Mouse (Mus musculus): ENCODE data around the gene 2310011J03Rik.
"Not testable (repeated sequence)": the region's sequence is repeated elsewhere in the genome, so short reads cannot be mapped to it uniquely, and the experiment has no call there.

2310011J03Rik gene

DNA sequence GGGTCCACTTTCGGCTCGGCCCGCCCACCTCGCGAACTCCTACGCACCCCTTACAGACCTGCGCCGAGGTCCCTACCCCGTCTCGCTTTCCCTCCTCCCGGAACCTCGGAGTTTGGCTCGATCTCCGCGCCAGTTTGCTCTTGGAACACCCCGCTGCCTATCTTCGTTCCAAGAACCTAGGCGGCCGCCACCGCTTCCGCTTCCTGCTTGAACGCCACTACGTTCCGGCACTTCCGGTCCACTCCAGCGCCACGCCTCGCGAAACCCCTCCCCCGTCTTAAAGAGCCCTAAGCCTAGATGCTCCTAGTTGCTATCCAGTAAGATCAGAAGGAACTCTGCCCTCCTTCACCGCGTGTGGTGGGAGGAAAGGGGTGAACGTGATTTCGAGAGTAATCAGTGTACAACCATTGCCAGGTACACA is at the start of gene 2310011J03Rik:
TSS of gene 2310011J03Rik (minus strand) at position 198 of the 421 bp plus-strand sequence.
- peak; percentile 90 for DNase-seq (ENCODE audit: low spot score)

DNA sequence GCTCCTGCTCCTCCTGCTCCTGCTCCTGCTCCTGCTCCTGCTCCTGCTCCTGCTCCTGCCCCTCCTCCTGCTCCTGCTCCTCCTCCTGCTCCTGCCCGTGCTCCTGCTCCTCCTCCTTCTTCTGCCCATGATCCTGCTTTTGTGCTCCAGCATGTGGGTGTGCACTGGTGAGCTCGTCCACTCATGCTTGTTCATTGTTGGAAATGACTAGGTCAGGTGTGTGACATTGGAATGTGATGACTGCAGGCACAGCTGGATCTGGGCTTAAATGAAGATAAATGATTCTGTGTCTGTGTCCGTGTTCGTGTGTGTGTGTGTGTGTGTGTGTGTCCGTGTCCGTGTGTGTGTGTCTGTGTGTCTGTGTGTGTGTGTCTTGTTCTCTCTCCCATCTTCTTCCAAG is 48.1 kb upstream of the 2310011J03Rik start:
- peak; percentile 34 for DNase-seq (ENCODE audit: low spot score)

DNA sequence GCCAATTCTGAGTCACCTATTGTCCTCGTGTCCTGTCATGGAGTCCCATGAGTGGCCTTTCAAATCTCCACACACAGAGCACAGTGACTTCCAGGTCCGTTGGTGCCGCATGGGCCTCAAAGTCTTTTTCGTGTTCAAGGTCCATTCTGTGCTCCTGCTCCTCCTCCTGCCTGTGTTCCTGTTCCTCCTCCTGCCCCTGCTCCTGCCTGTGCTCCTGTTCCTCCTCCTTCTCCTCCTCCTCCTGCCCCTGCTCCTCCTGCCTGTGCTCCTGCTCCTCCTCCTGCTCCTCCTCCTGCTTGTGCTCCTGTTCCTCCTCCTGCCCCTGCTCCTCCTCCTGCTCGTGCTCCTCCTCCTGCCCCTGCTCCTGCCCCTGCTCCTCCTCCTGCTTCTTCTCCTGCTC is 47.6 kb upstream of the 2310011J03Rik start:
- DNase-seq (ENCODE audit: low spot score): no peak

DNA sequence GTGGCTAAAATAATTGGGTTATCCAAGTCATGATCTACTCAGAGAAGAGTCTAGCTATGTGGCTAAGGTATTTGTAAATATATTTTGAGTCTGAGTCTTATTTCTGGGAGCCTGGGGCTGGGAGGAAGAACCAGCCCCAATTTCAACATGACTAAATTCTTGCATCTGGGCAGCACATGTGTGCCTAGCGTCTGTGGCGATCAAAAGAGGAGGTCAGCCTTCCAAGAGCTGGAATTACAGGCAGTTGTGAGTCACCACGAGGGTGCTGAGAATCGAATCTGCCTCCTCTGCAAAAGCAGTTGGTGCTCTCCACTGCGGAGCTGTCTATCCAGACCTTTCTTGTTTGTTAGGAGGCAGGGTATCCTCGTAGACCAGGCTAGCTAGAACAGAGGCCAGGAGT is 45.4 kb upstream of the 2310011J03Rik start:
- DNase-seq (ENCODE audit: low spot score): no peak

DNA sequence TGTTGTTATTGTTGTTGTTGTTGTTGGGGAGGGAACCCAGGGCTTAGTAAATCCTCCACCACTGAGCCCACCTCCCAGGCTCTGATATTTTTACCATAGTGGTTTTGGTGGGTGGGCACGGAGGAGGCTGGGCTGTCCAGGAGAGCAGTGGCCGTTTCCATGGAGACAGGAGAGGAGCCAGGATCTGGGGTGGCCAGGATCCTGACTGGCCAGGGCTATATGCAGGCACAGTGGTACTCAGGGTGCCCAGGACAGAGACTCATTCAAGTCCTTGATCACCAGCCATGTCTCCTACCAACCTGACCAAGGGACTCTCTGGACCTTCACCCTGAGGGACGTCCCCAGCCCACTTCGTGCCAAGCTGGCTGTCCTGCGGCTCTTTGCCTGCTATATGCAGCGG is 43.4 kb upstream of the 2310011J03Rik start:
- no peak for DNase-seq (ENCODE audit: low spot score)

DNA sequence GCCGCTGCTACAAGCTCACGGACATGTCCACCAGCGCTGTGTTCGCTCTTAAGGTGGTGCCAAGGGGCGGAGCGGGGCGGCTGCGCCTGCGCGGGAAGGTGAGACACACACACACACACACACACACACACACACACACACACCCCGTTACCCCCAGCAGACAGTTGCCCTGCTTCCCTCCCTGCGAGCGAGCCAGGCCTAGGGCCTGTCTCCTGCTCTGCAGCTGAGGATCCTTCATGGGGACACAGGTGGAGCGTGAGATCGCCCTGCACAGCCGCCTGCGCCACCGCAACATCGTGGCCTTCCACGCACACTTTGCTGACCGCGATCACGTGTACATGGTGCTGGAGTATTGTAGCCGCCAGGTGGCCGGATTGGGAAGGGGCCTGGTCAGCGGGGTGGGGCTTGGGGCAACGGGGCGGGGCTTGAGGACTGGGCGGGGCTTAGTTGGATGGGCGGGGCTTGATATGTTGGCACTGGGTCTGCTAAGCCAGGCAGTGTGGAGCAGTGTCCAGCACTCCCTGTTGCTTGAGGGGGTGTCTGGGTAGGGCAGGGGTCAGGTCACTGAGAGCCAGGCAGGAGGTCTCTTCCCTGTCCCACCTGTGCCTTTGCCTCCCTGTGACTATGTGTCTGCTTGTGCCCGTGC is 37.8 kb upstream of the 2310011J03Rik start:
- DNase-seq (ENCODE audit: low spot score): no peak

DNA sequence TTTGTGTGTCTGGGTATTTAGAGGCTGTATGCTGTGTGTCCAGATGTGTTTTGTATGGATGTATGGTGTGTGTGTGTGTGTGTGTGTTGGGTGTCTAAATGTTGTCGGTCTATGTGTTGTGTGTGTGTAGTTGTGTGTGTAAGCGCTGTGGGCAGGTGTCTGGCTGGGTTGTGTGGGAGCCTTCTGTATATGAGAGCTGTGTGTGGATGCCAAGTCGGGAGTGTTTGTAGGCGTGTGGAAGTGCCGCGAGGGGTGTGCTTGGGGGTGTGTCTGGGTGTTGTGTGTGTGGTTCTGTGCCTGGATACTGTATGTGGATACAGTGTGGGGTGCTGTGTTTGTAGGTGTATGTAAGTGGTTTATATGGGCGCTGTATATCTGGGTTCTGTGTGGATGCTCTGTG is 37.0 kb upstream of the 2310011J03Rik start:
- DNase-seq (ENCODE audit: low spot score): no peak

DNA sequence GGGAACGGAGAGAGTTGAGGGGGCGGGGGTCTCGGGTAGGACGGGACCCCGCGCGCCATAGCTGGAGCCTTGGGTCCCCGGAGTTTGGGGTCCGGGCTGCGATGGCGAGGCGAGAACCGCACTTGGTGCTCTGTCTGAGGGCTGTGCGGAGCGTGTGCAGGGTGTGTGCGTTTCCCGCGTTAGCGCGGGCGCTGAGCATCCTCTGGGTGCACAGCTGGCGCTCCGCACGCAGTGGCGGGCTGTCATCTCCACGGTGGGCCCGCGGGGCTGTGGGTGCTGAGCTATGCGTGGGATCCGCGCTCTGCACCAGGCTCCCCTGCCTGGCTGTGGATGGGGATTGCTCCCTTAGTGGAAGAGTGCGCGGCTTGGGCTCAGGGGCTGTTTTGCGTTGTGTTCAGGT is 36.4 kb upstream of the 2310011J03Rik start:
- DNase-seq (ENCODE audit: low spot score): no peak

DNA sequence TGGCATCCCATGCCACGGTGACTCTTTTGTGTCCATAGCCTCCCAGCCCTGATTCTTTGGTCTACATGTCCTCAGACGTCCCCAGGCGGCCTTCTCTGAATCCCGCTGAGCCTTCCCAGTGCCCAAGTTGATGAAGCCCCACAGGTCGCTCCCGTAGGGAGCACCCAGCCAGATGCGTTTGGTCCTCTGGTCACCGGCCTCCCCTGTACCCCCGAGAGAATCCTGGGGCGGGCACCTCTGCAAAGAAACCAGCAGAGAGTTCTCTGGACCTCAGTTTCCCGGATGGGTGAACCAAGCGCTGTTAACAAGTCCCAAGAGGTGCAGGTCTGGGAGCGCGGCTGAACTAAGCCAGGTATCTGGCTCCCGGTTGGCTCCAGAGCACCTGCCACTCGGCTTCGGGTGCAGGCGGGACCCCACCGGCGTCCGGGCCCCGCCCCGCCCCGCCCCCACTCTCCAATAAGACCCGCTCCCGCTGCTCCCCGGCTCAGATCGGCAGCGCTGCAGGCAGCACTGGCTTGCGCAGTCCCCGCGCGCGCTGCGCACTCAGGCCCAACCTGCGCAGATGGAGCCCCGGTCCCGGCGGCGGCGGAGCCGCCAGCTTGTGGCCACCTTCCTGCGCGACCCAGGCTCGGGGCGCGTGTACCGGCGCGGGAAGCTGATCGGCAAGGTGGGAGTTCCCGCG is 35.8 kb upstream of the 2310011J03Rik start, which contains the start of gene Plk5:
TSS of gene Plk5 (plus strand) at position 459 of the 682 bp plus-strand sequence.
- DNase-seq (ENCODE audit: low spot score): no peak

DNA sequence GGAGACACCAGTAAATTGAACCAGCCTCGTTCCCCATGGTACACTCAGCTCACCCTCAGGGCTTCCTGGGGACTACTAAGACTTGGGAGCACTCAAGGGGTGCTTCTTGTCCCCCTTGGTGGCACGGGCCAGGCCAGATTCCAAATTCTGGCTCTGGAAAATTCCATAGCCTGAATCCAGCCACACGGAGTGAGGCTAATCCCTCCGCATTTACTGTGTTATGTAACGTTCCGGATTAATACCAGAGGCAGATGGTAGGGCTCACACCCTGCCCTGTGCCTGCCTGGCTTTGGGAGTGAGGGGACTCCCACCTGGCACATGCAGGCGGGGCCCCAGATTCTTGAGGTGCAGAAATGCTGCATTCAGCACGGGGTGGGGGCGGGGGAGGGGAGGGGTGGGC is 35.1 kb upstream of the 2310011J03Rik start:
- DNase-seq (ENCODE audit: low spot score): no peak

DNA sequence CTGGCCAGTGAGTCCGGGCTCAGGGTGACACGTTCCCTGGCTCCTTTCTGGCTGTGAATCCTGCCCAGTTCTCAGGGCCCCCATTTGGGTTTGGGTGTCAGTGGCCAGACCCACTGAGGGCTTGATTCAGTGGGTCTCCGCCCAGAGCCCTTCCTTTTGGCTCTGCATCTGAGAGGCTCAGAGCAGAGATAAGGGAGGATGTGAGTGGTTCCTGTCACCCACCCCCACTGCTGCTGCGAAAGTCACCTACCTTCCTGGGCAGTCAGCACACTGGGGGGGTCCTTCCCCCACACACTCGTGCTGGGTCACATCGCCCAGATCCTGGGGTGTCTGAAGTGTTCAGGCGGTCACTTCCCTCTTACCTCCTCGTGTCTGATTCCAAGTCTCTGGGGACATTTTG is 32.4 kb upstream of the 2310011J03Rik start:
- DNase-seq (ENCODE audit: low spot score): no peak

DNA sequence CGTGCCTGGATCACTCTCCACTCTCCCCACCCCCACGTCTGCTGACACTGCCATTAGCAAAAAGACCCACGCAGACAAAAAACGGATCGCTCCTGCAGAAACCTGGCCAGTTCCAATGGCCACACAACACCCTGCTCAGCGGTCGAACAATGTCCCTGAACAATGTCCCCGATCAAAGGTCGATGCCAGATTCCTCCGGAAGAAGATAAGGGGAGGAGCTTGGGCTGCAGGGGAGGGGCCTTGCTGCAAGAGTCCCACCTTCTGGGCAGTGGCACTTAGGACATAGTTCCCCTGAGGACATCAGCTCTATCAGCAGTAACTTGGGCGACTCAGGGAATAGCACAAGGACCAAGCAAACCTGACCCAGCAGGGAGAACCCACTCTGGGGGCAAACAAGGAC is 31.6 kb upstream of the 2310011J03Rik start:
- no peak for DNase-seq (ENCODE audit: low spot score)

DNA sequence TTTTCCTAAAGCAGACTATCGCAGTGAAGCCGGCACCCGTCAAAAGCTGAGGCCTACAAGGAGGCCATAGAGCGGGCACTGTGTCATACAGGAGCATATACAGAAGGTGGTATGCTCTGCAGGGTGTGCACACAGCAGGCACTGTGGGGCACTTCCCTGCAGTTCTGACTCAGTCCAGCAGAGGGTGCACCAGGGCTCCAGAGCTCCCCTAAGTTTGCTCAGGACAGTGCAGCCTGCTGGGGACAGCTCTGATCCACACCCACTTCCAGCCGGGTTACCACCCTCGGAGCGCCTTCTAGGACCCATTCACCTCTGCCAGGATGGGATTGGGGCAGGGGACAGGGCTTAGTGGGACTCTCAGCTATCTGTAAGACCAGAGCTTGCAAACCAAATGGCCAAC is 30.0 kb upstream of the 2310011J03Rik start:
- DNase-seq (ENCODE audit: low spot score): peak; percentile 74

DNA sequence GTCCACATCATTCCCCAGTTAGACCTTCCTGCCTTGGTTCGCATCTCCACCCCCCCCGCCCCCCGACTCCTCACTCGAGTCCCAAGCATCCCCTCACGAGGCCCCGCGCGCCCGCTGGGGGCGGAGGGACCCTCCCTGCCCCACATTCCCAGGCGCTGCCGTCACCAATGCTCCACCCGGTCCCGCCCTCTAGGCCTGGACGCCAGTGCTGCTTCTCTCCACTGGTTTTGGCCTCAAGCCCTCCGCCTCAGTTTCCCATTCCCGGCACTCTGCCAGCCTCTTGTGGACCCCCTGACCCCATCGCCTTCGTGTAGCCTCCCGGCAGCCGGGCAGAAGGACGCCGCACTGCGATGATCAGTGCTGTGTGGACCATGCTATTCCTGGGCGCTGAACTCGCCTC is 28.6 kb upstream of the 2310011J03Rik start:
- DNase-seq (ENCODE audit: low spot score): no peak

DNA sequence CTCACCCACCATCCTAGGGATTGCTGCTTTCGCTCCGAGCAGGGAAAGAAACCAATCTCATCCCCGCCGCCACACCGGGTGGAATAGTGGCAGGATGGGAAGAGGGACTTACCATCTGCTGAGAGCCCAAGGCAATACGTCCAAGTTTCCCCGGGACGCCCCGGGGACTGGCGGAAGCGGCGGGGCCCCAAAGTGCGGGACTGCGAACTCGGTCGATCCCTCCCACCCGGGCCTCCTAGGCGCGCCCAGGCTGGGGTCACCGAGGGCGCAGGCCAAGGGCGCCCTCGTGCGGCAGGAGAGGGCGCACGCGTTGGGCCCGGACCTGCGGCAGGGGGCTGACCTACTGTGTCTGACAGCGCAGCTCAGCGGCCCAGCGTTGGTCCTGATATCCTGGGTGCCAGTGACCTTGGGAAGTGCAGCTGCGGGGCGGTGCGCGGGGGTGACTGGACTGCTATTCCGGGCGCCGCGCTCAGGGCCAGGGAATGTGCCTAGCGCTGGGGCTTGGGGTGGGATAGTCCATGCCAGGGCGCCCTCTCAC is 28.0 kb upstream of the 2310011J03Rik start, which contains the start of gene Adamtsl5:
TSS of gene Adamtsl5 (minus strand) at position 169 of the 538 bp plus-strand sequence.
- DNase-seq (ENCODE audit: low spot score): peak; percentile 75

DNA sequence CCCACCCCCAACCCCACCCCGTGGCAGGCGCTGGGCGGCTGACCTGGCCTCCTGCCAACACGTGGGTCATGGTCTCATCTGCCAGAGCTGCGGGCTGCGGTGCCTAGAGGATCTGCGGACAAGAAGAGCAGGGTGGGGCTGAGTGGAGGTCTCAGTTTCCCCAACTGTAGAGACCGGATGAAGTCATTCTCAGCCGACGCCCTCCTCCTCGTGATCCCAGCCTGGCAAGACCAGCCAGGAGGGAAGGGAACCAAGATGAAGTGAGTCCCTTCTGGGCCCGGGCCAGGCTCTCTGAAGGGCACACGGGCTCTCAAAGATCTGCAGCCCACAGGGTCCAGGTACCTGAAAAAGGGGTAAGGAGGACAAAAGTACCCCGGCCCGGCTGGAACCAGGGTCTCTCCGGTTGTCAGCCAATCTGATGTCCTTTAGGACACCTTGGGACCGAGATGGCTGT is 27.2 kb upstream of the 2310011J03Rik start:
- no peak for DNase-seq (ENCODE audit: low spot score)

DNA sequence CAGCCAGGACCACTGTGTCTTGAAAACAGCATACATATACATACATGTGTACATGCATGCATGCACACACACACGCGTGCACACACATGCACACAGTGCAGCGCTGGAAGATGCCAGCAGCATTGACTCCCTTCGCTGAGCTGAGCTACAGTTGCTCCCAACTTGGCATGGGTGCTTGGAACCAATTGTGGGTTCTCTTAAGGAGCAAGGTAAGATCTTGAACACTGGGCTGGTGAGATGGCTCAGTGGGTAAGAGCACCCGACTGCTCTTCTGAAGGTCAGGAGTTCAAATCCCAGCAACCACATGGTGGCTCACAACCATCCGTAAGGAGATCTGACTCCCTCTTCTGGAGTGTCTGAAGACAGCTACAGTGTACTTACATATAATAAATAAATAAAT is 25.6 kb upstream of the 2310011J03Rik start:
- DNase-seq (ENCODE audit: low spot score): not testable (repeated sequence)

DNA sequence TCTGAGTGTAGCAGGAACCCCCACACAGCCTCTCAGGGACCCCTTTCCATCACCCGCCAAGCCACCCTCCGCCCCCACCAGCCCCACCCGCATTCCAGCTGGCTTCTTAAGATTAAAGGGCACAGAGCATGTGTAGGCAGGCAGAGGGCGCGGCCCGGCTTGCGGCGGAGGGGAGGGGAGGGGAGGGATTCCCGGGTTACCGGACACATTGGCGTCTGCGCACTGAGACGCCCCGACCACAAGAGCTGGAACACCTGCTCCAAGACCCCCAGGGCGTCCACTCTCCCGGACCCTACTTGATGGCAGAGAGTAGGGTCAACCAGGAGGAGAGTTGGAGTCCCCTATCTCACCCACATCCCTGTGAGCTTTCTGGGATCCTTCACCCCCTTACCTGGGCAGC is 24.8 kb upstream of the 2310011J03Rik start:
- DNase-seq (ENCODE audit: low spot score): no peak

DNA sequence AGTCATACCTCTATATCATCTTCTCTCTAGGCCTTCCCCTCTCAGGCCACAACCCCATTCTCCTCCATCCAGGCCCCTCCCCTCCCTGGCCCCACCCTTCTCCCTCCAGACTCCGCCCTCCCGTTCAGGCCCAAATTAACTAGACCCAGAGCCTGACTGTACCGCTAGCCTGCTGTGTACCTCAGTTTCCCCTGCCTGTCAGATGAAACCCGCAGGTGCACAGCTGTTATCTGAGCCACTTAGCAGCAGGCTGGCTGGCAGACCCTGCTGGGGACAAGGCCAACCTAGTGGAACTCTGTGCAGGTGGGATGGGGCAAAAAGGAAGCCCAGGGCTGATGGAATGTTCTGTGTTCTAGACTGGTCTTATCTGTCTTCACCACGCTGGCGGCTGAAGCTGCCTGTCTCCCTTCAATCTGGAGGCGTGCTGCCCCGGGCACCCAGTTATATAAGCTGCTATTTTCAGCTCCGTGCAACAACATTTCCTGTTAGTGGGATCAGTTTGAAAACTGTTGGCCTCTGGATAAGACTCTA is 23.9 kb upstream of the 2310011J03Rik start:
- DNase-seq (ENCODE audit: low spot score): no peak

DNA sequence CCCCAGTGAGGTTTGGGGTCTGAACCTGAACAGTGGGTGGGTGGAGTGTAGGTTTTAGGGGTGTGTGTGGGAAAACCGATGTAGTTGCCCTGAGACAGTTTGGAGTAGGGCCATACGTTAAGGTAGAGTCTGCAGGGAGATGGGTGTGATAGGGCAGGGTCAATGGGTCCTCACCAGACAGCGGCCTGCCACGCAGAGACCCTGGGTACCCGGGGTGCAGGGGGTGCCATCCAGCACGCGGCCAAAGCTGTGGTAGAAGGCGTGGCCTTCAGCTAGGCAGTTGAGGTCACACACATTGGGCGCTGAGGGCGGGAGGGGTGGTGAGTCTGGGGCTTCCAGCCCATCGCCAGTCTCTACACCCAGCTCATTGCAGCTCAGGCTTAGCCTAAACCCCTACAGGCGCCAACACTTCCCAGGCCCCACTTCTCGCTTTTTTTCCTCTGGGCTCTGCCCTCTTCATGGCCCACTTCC is 23.1 kb upstream of the 2310011J03Rik start:
- DNase-seq (ENCODE audit: low spot score): no peak

DNA sequence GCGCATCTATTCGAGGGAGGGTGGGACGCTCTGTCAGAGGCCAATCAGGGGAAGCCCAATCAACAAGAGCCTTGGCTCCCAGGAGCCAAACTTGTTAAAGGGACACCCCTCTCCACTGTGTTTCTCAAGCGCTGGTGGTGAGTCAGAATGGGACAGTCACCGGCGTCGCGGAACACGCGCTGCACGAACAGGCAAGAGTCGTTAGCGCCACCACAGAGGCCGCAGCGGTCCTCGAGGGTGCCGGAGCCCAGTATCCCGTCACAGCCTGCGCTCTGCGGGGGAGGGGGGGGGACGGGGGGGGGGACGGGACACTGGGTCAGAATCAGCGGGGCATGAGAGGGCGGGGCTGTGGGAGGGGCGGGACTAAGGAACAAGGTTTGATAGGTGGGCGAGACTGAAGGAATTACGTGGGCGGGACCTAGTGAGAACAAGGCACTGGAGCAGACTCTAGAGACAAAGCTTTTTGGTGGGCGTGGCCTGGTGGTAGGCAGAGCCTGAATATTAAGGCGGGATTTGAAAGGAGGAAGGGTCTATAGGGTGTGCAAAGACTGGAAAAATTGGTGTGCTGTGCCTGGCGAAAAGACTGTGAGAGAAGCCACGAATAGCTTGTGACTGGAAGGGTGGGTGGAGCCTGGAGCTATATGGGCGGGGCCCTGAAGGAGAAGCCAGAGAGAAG is 22.6 kb upstream of the 2310011J03Rik start:
- peak; percentile 61 for DNase-seq (ENCODE audit: low spot score)

DNA sequence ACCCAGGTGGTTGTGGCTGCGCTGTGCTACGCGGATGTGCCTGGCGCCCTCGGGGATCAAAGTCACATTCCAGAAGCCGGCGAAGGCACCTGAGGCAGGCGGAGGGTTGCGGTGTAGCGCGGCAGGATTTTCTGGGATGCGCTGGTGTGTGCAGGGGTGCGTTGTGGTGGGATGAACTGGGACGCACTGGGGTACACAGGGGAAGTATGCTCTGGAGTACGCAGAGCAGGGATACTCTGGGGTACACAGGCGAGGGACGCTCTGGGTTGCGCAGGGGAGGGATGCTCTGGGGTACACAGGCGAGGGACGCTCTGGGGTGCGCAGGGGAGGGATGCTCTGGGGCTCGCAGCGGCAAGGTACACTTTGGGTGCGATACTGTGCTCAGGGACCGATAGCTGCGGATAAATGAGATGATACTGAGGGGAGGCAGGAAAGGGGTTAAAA is 22.0 kb upstream of the 2310011J03Rik start:
- DNase-seq (ENCODE audit: low spot score): no peak

Measured in T-cell, adult 2 months (primary cell).